Mouse (Mus musculus) thymus, adult 2 months (tissue): ENCODE measurements at regions not wholly inside any gene's neighbourhood (a gene's known extent, or its start where the extent isn't known, plus 50 kb on each side); places are given as distances from the start of the nearest gene placed in this dataset.

Experiments used
- DNase-seq: peaks from one replicate; pipeline ENCODE4 v3.0.0; 2021
- H3K27ac ChIP-seq: fragments of 200-500 bp; 2 replicates; pipeline ENCODE4 v1.5.1; 2012; ENCODE audit warnings: low read length, control low read depth; ENCODE audit not compliant: control insufficient read depth, insufficient read depth
- H3K27me3 ChIP-seq: fragments of 200-500 bp; 2 replicates; pipeline ENCODE4 v1.6.1; 2012; ENCODE audit warnings: mild to moderate bottlenecking, low read length, moderate library complexity, mixed read lengths; ENCODE audit not compliant: control insufficient read depth, insufficient read depth
- H3K36me3 ChIP-seq: fragments of 200-500 bp; 2 replicates; pipeline ENCODE4 v1.6.1; 2012; ENCODE audit warnings: mild to moderate bottlenecking, low read length, moderate library complexity; ENCODE audit not compliant: control insufficient read depth, insufficient read depth
- H3K4me1 ChIP-seq: fragments of 200-500 bp; replicated peaks from 2 replicates; pipeline ENCODE4 v1.6.1; 2012; ENCODE audit warnings: low read length; ENCODE audit not compliant: control insufficient read depth, insufficient read depth
- H3K4me3 ChIP-seq: fragments of 200-500 bp; 2 replicates; pipeline ENCODE4 v1.5.1; 2012; ENCODE audit warnings: mild to moderate bottlenecking, low read length, control low read depth, moderate library complexity; ENCODE audit not compliant: control insufficient read depth, insufficient read depth
- CTCF ChIP-seq: fragments of 200-500 bp; IDR thresholded peaks from 2 replicates; pipeline ENCODE4 v1.5.1; 2012; ENCODE audit warnings: mild to moderate bottlenecking, control low read depth, low read length, moderate library complexity, borderline replicate concordance; ENCODE audit not compliant: control insufficient read depth, poor library complexity, insufficient read depth; ENCODE audit errors: extremely low read depth
- POLR2A ChIP-seq: fragments of 200-500 bp; IDR thresholded peaks from 2 replicates; pipeline ENCODE4 v1.6.1; 2012; ENCODE audit warnings: mild to moderate bottlenecking, low read length, control low read depth, moderate library complexity; ENCODE audit not compliant: control insufficient read depth, poor library complexity, insufficient read depth; ENCODE audit errors: extremely low read depth
- WGBS: fragments of 180-500 bp; shearing (Covaris S2); methylation state at CpG from one replicate; pipeline ENCODE4 v1.1.7; 2018; 5-methylcytosine and 5-hydroxymethylcytosine counted together

GRCm38 (mm10) chr9:51637131-51637920 lies 127.8 kb upstream of the Arhgap20 start:
- Histone ChIP-seq H3K4me3 (no peak overlapping the region), H3K36me3 (no peaks in the 10 kb centered on the region), H3K27ac (no peak overlapping the region), H3K4me1 (no peaks in the 10 kb centered on the region), H3K27me3 (no peaks in the 10 kb centered on the region)
- no peak for DNase-seq
- WGBS: 77% methylated on average over 6 of the region's 6 CpGs
- TF ChIP-seq POLR2A (no peak), CTCF (no peak)

- TF ChIP-seq CTCF (no peak), POLR2A (no peak)
- H3K27ac ChIP-seq: no peak overlapping the region
- H3K4me3 ChIP-seq: no peak overlapping the region
- no peaks in the 10 kb centered on the region for H3K36me3 ChIP-seq
- 88% methylated on average over 4 of the region's 4 CpGs for WGBS
- DNase-seq: no peak
- H3K4me1 ChIP-seq: no peaks in the 10 kb centered on the region
- no peaks in the 10 kb centered on the region for H3K27me3 ChIP-seq
Observed at GRCm38 (mm10) chr9:51641706-51642105, 123.4 kb upstream of the Arhgap20 start.

GRCm38 (mm10) chr9:51645426-51645825 lies 119.7 kb upstream of the Arhgap20 start:
- WGBS: 24% methylated on average over 1 of the region's 1 CpGs
- no peak for TF ChIP-seq CTCF
- no peak for TF ChIP-seq POLR2A

DNA sequence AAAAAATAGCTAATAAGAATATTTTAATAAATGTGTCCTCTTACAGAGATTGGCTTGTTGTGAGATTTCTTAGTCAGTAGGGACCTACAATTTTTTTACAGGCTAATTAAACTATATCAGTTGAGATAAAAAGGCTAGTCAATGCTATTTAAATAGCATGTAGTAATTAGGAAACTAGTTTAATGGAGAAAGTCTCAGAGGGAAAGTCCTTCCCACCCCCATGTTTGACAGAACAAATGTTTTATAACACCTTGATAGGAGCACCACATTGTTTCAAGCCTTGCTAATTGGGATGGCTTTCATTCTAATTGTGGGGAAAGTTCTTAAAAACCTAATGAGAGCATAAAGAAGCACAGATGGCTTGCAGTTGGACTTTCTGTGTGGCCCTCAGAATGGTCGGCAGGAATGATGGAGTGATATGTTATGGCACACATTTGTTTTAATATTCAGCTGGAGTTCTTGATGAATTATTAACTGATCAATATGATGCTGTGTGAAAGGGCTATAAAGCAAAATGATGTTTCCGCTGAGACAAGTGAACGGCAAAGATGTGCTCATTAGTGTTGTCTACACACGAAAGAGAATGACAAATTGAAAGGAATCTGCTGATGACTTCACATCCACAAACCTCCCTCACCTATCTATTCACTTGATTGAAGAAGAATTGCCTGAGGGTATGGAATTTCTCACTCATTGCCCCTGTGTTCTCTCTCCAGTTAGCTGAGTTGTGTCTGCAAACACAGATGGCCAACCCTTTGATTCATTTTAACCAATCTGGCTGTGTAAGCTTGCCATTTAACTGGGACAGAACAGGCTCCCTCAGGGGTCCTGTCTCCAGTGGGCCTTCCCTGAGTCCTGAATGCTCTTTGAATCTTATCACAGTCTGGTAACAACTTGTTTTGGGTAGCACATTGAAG lies 111.5 kb upstream of the Arhgap20 start:
- TF ChIP-seq CTCF: no peak
- TF ChIP-seq POLR2A: no peak
- DNase-seq: no peak
- Histone ChIP-seq H3K27ac (no peak overlapping the region), H3K36me3 (no peaks in the 10 kb centered on the region), H3K4me1 (no peaks in the 10 kb centered on the region), H3K27me3 (no peaks in the 10 kb centered on the region), H3K4me3 (no peak overlapping the region)
- 95% methylated on average over 4 of the region's 4 CpGs for WGBS

More at GRCm38 (mm10) chr9:51645426-51645825, 119.7 kb upstream of the Arhgap20 start:
- DNase-seq: no peak
- H3K27ac ChIP-seq: no peak overlapping the region
- no peaks in the 10 kb centered on the region for H3K36me3 ChIP-seq
- no peaks in the 10 kb centered on the region for H3K27me3 ChIP-seq
- H3K4me1 ChIP-seq: no peaks in the 10 kb centered on the region
- H3K4me3 ChIP-seq: no peak overlapping the region

DNA sequence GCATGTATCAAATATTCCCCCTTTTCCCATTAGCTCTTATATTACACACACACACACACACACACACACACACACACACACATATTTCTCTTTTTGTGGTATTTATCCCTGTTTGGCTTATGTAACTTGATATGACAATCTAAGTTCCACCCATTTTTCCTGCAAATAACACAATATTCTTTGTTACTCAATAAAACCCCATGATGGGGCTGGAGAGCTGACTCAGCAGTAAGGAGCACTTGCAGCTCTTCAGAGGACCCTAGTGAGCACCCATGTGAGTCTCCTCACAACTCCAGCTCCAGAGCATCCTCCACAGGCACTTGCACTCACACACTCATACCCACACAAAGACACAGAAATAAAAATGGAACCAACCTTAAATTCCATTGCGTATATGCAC lies 110.5 kb upstream of the Arhgap20 start:
- Histone ChIP-seq H3K27ac (no peak overlapping the region), H3K4me1 (no peaks in the 10 kb centered on the region), H3K27me3 (no peaks in the 10 kb centered on the region), H3K36me3 (no peaks in the 10 kb centered on the region), H3K4me3 (no peak overlapping the region)
- WGBS: 100% methylated on average over 1 of the region's 1 CpGs
- no peak for DNase-seq
- no peak for TF ChIP-seq CTCF

DNA sequence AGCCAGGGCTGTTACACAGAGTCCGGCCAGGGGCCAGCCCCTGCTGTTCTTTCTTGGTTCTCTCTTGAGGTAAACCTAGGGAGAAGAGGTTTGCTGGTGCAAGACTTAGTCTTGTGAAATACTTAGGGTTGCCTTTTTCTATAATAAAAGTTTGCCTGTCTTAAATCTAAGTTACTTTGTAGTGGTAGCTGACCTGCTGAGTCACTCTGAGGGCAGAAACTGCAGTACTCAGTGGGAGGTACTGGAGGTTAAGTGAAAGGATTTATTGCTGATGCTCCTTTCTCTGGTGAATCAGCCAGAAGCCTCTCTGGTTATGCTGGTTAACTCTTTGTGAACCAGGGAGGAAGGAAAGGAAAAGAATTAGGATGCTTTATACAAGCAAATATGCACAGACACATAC lies 107.3 kb upstream of the Arhgap20 start:
- no peak for DNase-seq
- no peak overlapping the region for H3K4me3 ChIP-seq
- no peak overlapping the region for H3K27ac ChIP-seq
- 100% methylated on average over 1 of the region's 1 CpGs for WGBS
- H3K4me1 ChIP-seq: no peaks in the 10 kb centered on the region
- no peaks in the 10 kb centered on the region for H3K27me3 ChIP-seq
- no peaks in the 10 kb centered on the region for H3K36me3 ChIP-seq
- TF ChIP-seq POLR2A: no peak
- TF ChIP-seq CTCF: no peak
